Mouse (Mus musculus) brown adipose tissue, adult 24 weeks (tissue): ENCODE data around the gene Phf11d. TPM values are rescaled to one million over a fixed set of nuclear protein-coding genes. Genes with fewer than 3 reads are reported as not detected.

Source experiments
- polyA plus RNA-seq: library from polyadenylated mRNA; stranded (reverse); fragments of >200 nt; gene quantifications from 2 replicates; pipeline ENCODE4 v1.2.4, GENCODE M21; 2012; ENCODE audit not compliant: missing spikeins, insufficient read depth, insufficient read length

The Phf11d gene
- polyA plus RNA-seq, 1 experiment = 6.7 TPM

Other genes with a start within 250 kb of the Phf11d start
- not detected in 2 replicates for gene 1700129C05Rik, start 222.6 kb downstream of the Phf11d start, polyA plus RNA-seq
- gene Gm5142, start 186.7 kb downstream of the Phf11d start, polyA plus RNA-seq = not detected in 2 replicates
- 7.3 and 9.6 TPM in 2 replicates for gene Rcbtb1, start 164.3 kb downstream of the Phf11d start, polyA plus RNA-seq
- gene Gm6904, start 105.3 kb downstream of the Phf11d start, polyA plus RNA-seq = not detected in 2 replicates
- not detected in 2 replicates for gene Phf11a, start 67.9 kb downstream of the Phf11d start, polyA plus RNA-seq
- gene Phf11b, start 24.1 kb downstream of the Phf11d start, polyA plus RNA-seq = 1.2 and 2.0 TPM in 2 replicates
- not detected in 2 replicates for gene Phf11c, start 29.9 kb upstream of the Phf11d start, polyA plus RNA-seq
- 4.3 and 5.6 TPM in 2 replicates for gene Setdb2, start 75.4 kb upstream of the Phf11d start, polyA plus RNA-seq
- gene Cab39l, start 75.5 kb upstream of the Phf11d start, polyA plus RNA-seq = 33.1 and 44.4 TPM in 2 replicates
- gene Cdadc1, start 232.5 kb upstream of the Phf11d start, polyA plus RNA-seq = 55.5 and 58.1 TPM in 2 replicates